In the genomic region with DNA sequence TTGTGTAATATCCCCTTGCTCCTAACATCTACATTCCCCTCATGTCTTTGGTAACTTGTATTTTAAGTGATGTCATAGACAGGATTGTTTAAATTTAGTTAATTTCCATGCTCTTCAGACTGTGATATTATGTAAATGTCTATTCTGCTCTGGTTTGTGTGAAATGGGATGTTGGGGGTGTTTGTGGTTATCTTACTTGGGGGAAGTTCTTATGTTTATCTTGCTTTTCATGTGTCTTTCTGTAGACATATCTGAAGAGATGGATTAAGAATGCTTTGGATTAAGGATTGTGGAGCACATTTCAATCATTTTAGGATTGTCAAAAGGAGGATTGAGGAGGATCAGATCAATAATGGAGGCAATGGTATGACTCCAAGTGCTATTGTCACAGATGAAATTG, we compare ENCODE assay signal across 8 mouse cellular contexts. TPM values are rescaled to one million over a fixed set of nuclear protein-coding genes. Genes with fewer than 3 reads are reported as not detected.
A peak's percentile ranks its signal among the peaks of the same experiment; 100 is the strongest.
DNase-seq lines count a peak whose midpoint lies in the region; ATAC-seq and TF ChIP-seq lines count a peak whose summit lies in the region.

No protein-coding gene starts in this region.

- no peak for TF ChIP-seq CTCF in thymus, adult 2 months (IDR thresholded peaks at IDR 0.05; ENCODE audit: borderline replicate concordance, control insufficient read depth, extremely low read depth, insufficient read depth, low read length, poor library complexity)

- no peak for ATAC-seq in liver, embryonic 11.5 days (replicated peaks; ENCODE audit: low FRiP score)
- ATAC-seq in forebrain, embryonic 12.5 days (ENCODE audit: low FRiP score) = no peak
- no peak for ATAC-seq in limb, embryonic 14.5 days (ENCODE audit: low FRiP score, low read depth)
- no peak for ATAC-seq in stomach, embryonic 14.5 days (ENCODE audit: insufficient number of reproducible peaks, insufficient read depth, low FRiP score, low read depth)

- DNase-seq in liver, embryonic 11.5 days (ENCODE audit: low spot score) = no peak
- DNase-seq in liver = no peak
- no peak for DNase-seq in limb, embryonic 14.5 days (ENCODE audit: low spot score)
- no peak for DNase-seq in left cerebral cortex, adult 9 months (ENCODE audit: low spot score in 2 of 2)
- DNase-seq in thymus, adult 2 months = no peak
- DNase-seq in cerebellum, postnatal 25 days = no peak

- peaks cover 17% of the 10 kb centered on the region for H3K36me3 ChIP-seq in liver, embryonic 11.5 days (ENCODE audit: control insufficient read depth, insufficient read depth, low read length)
- peaks cover 36% of the 10 kb centered on the region for H3K36me3 ChIP-seq in forebrain, embryonic 12.5 days (replicated peaks)
- H3K36me3 ChIP-seq in limb, embryonic 14.5 days (ENCODE audit: control insufficient read depth, insufficient read depth, low read length) = peaks cover 39% of the 10 kb centered on the region
- H3K36me3 ChIP-seq in stomach, embryonic 14.5 days (ENCODE audit: control insufficient read depth, insufficient read depth, low read length) = peaks cover 42% of the 10 kb centered on the region
- H3K36me3 ChIP-seq in thymus, adult 2 months (ENCODE audit: control insufficient read depth, insufficient read depth, low read length) = peaks cover 27% of the 10 kb centered on the region

- H3K4me3 ChIP-seq in liver, embryonic 11.5 days (ENCODE audit: low read depth, low read length) = peak overlapping the region; percentile 91
- H3K4me3 ChIP-seq in forebrain, embryonic 12.5 days (replicated peaks) = peak overlapping the region; percentile 98
- peak overlapping the region; percentile 91 for H3K4me3 ChIP-seq in limb, embryonic 14.5 days (replicated peaks; ENCODE audit: low read length)
- H3K4me3 ChIP-seq in stomach, embryonic 14.5 days (ENCODE audit: low read depth, low read length) = peak overlapping the region; percentile 98
- no peak overlapping the region for H3K4me3 ChIP-seq in thymus, adult 2 months (ENCODE audit: control insufficient read depth, insufficient read depth, low read length)

- H3K27ac ChIP-seq in liver, embryonic 11.5 days (ENCODE audit: low read depth, low read length) = no peak overlapping the region
- H3K27ac ChIP-seq in forebrain, embryonic 12.5 days = no peak overlapping the region
- H3K27ac ChIP-seq in limb, embryonic 14.5 days (replicated peaks; ENCODE audit: low read depth, low read length) = no peak overlapping the region
- no peak overlapping the region for H3K27ac ChIP-seq in stomach, embryonic 14.5 days (ENCODE audit: low read length)
- H3K27ac ChIP-seq in thymus, adult 2 months (ENCODE audit: control insufficient read depth, insufficient read depth, low read length) = no peak overlapping the region

- TF ChIP-seq POLR2A in limb, embryonic 14.5 days (IDR thresholded peaks at IDR 0.05; ENCODE audit: borderline replicate concordance, extremely low read depth, insufficient read depth, insufficient read length) = no peak
- no peak for TF ChIP-seq POLR2A in thymus, adult 2 months (IDR thresholded peaks at IDR 0.05; ENCODE audit: control insufficient read depth, extremely low read depth, insufficient read depth, low read length, poor library complexity)

- H3K27me3 ChIP-seq in liver, embryonic 11.5 days (replicated peaks; ENCODE audit: control insufficient read depth, insufficient read depth, low read length) = no peaks in the 10 kb centered on the region
- no peaks in the 10 kb centered on the region for H3K27me3 ChIP-seq in forebrain, embryonic 12.5 days
- no peaks in the 10 kb centered on the region for H3K27me3 ChIP-seq in limb, embryonic 14.5 days (ENCODE audit: control insufficient read depth, insufficient read depth, low read length)
- no peaks in the 10 kb centered on the region for H3K27me3 ChIP-seq in stomach, embryonic 14.5 days (ENCODE audit: control insufficient read depth, insufficient read depth, low read length)
- no peaks in the 10 kb centered on the region for H3K27me3 ChIP-seq in thymus, adult 2 months (ENCODE audit: control insufficient read depth, insufficient read depth, low read length)

- H3K4me2 ChIP-seq in liver, embryonic 11.5 days = peak overlapping the region; percentile 92
- H3K4me2 ChIP-seq in forebrain, embryonic 12.5 days = peak overlapping the region; percentile 68
- H3K4me2 ChIP-seq in limb, embryonic 14.5 days (replicated peaks; ENCODE audit: low read depth, low read length, severe bottlenecking) = peak overlapping the region; percentile 58
- H3K4me2 ChIP-seq in stomach, embryonic 14.5 days (replicated peaks; ENCODE audit: low read depth, low read length) = peak overlapping the region; percentile 94

- H3K9ac ChIP-seq in liver, embryonic 11.5 days (ENCODE audit: low read depth, low read length) = no peak overlapping the region
- H3K9ac ChIP-seq in forebrain, embryonic 12.5 days = no peak overlapping the region
- H3K9ac ChIP-seq in limb, embryonic 14.5 days (ENCODE audit: low read depth, low read length, severe bottlenecking) = peak overlapping the region; percentile 100; the same call in 1 of the 2 replicates
- H3K9ac ChIP-seq in stomach, embryonic 14.5 days (replicated peaks; ENCODE audit: low read depth, low read length) = peak overlapping the region; percentile 97; the same call in 1 of the 2 replicates

- H3K4me1 ChIP-seq in liver, embryonic 11.5 days (replicated peaks; ENCODE audit: control insufficient read depth, insufficient read depth, low read length) = peaks cover 17% of the 10 kb centered on the region
- H3K4me1 ChIP-seq in forebrain, embryonic 12.5 days = peaks cover 37% of the 10 kb centered on the region
- H3K4me1 ChIP-seq in limb, embryonic 14.5 days (ENCODE audit: control insufficient read depth, insufficient read depth, low read length) = peaks cover 23% of the 10 kb centered on the region
- H3K4me1 ChIP-seq in stomach, embryonic 14.5 days (ENCODE audit: control insufficient read depth, insufficient read depth, low read length) = peaks cover 22% of the 10 kb centered on the region
- peaks cover 5% of the 10 kb centered on the region; the same call in 1 of the 2 replicates for H3K4me1 ChIP-seq in thymus, adult 2 months (replicated peaks; ENCODE audit: control insufficient read depth, insufficient read depth, low read length)

- no peaks in the 10 kb centered on the region for H3K9me3 ChIP-seq in liver, embryonic 11.5 days (ENCODE audit: control insufficient read depth, low read length)
- no peaks in the 10 kb centered on the region for H3K9me3 ChIP-seq in forebrain, embryonic 12.5 days
- no peaks in the 10 kb centered on the region for H3K9me3 ChIP-seq in limb, embryonic 14.5 days (ENCODE audit: control insufficient read depth, low read length)
- no peaks in the 10 kb centered on the region for H3K9me3 ChIP-seq in stomach, embryonic 14.5 days (ENCODE audit: control insufficient read depth, low read depth, low read length)

RNA-seq across cellular contexts. Expression of gene Srsf1, which starts 2.6 kb away (rescaled TPM):
- polyA plus RNA-seq in liver, embryonic 11.5 days (2014; fragmentation: Nextera tagmentation; extraction: Ambion mirVana) = 323 and 337 TPM in 2 replicates
- 564 and 577 TPM in 2 replicates for polyA plus RNA-seq in forebrain, embryonic 12.5 days (2016; fragmentation: Nextera tagmentation; extraction: Ambion mirVana)
- polyA plus RNA-seq in limb, embryonic 14.5 days (2012; rRNA removed) = 524 and 556 TPM in 2 replicates
- polyA plus RNA-seq in limb, embryonic 14.5 days (2014; fragmentation: Nextera tagmentation; extraction: Ambion mirVana) = 338 and 354 TPM in 2 replicates
- polyA plus RNA-seq in stomach, embryonic 14.5 days (2014; fragmentation: Nextera tagmentation; extraction: Ambion mirVana) = 345 and 362 TPM in 2 replicates
- 247 and 358 TPM in 2 replicates for polyA plus RNA-seq in thymus, adult 2 months (2012; rRNA removed)

RNA-seq across cellular contexts. Expression of gene Vezf1, which starts 18.3 kb away (rescaled TPM):
- polyA plus RNA-seq in liver, embryonic 11.5 days (2014; fragmentation: Nextera tagmentation; extraction: Ambion mirVana) = 21.7 and 24.0 TPM in 2 replicates
- polyA plus RNA-seq in forebrain, embryonic 12.5 days (2016; fragmentation: Nextera tagmentation; extraction: Ambion mirVana) = 84.8 and 91.5 TPM in 2 replicates
- 35.3 and 38.9 TPM in 2 replicates for polyA plus RNA-seq in limb, embryonic 14.5 days (2012; rRNA removed)
- 42.7 and 44.1 TPM in 2 replicates for polyA plus RNA-seq in limb, embryonic 14.5 days (2014; fragmentation: Nextera tagmentation; extraction: Ambion mirVana)
- polyA plus RNA-seq in stomach, embryonic 14.5 days (2014; fragmentation: Nextera tagmentation; extraction: Ambion mirVana) = 46.5 and 50.8 TPM in 2 replicates
- 35.4 and 35.9 TPM in 2 replicates for polyA plus RNA-seq in thymus, adult 2 months (2012; rRNA removed)

RNA-seq across cellular contexts. Expression of gene Cuedc1, which starts 48.1 kb away (rescaled TPM):
- polyA plus RNA-seq in liver, embryonic 11.5 days (2014; fragmentation: Nextera tagmentation; extraction: Ambion mirVana) = 5.3 and 6.9 TPM in 2 replicates
- polyA plus RNA-seq in forebrain, embryonic 12.5 days (2016; fragmentation: Nextera tagmentation; extraction: Ambion mirVana) = 41.1 and 42.5 TPM in 2 replicates
- polyA plus RNA-seq in limb, embryonic 14.5 days (2012; rRNA removed) = 40.6 and 44.5 TPM in 2 replicates
- polyA plus RNA-seq in limb, embryonic 14.5 days (2014; fragmentation: Nextera tagmentation; extraction: Ambion mirVana) = 20.9 and 25.5 TPM in 2 replicates
- polyA plus RNA-seq in stomach, embryonic 14.5 days (2014; fragmentation: Nextera tagmentation; extraction: Ambion mirVana) = 21.7 and 24.9 TPM in 2 replicates
- polyA plus RNA-seq in thymus, adult 2 months (2012; rRNA removed) = 13.8 and 15.5 TPM in 2 replicates

Comparison
In these comparisons a context has a peak if more than half of its experiments do, and no peak if none do; other contexts are left out.
1. H3K9ac ChIP-seq: peak in limb, embryonic 14.5 days (single experiment) and stomach, embryonic 14.5 days (single experiment); none in liver, embryonic 11.5 days (single experiment) and forebrain, embryonic 12.5 days (single experiment).
2. Peak in every context shown above with its lines, with median percentiles within 50 percentile points of each other: H3K4me2 ChIP-seq.